Mouse (Mus musculus) cerebellum, postnatal 14 days (tissue): Measurements from ENCODE around the gene Csk.

Experiments
- DNase-seq, 2 experiments: peaks; one replicate each; pipeline ENCODE4 v3.0.0; 2021; ENCODE audit warnings: mixed read lengths in 2 of 2

Gene Csk

GRCm38 (mm10) chr9:57653283-57653682 lies at the start of gene Csk:
TSS of gene Csk (minus strand) at chr9:57653631.
- DNase-seq: no peak

- DNase-seq: no peak
Measured at GRCm38 (mm10) chr9:57698466-57699150, 45.2 kb upstream of the Csk start.

GRCm38 (mm10) chr9:57697380-57697779 lies 43.9 kb upstream of the Csk start:
- DNase-seq: no peak

- DNase-seq: peak; percentile 74 to 82
Measured at GRCm38 (mm10) chr9:57696380-57697285, 43.2 kb upstream of the Csk start.

- DNase-seq: no peak
Measured at GRCm38 (mm10) chr9:57694108-57694507, 40.7 kb upstream of the Csk start.

- DNase-seq: no peak
Measured at GRCm38 (mm10) chr9:57688606-57689005, 35.2 kb upstream of the Csk start.

GRCm38 (mm10) chr9:57688158-57688557 lies 34.7 kb upstream of the Csk start:
- peak in 1 of 2 experiments; percentile 22 for DNase-seq

- no peak for DNase-seq
Measured at GRCm38 (mm10) chr9:57687751-57688150, 34.3 kb upstream of the Csk start, which contains the start of gene Cyp1a1. TSS of gene Cyp1a1 (plus strand) at chr9:57687928.

GRCm38 (mm10) chr9:57686011-57686410 lies 32.6 kb upstream of the Csk start:
- DNase-seq: no peak

- no peak for DNase-seq
Measured at GRCm38 (mm10) chr9:57683520-57683919, 30.1 kb upstream of the Csk start, which contains the start of gene Cyp1a2. TSS of gene Cyp1a2 (minus strand) at chr9:57683703.

- no peak for DNase-seq
Measured at GRCm38 (mm10) chr9:57681411-57681810, 28.0 kb upstream of the Csk start.

GRCm38 (mm10) chr9:57671500-57671899 lies 18.1 kb upstream of the Csk start:
- DNase-seq: no peak

GRCm38 (mm10) chr9:57671037-57671436 lies 17.6 kb upstream of the Csk start:
- DNase-seq: no peak

- no peak for DNase-seq
Measured at GRCm38 (mm10) chr9:57669566-57669965, 16.1 kb upstream of the Csk start.

GRCm38 (mm10) chr9:57668277-57668676 lies 14.8 kb upstream of the Csk start:
- DNase-seq: no peak

- no peak for DNase-seq
Measured at GRCm38 (mm10) chr9:57667817-57668216, 14.4 kb upstream of the Csk start.

GRCm38 (mm10) chr9:57667136-57667535 lies 13.7 kb upstream of the Csk start:
- no peak for DNase-seq

GRCm38 (mm10) chr9:57666536-57666935 lies 13.1 kb upstream of the Csk start:
- no peak for DNase-seq

GRCm38 (mm10) chr9:57664616-57665015 lies 11.2 kb upstream of the Csk start:
- DNase-seq: no peak

- DNase-seq: peak in 1 of 2 experiments; percentile 2
Measured at GRCm38 (mm10) chr9:57661552-57661951, 8.1 kb upstream of the Csk start.

- DNase-seq: no peak
Measured at GRCm38 (mm10) chr9:57660501-57660900, 7.1 kb upstream of the Csk start.

- DNase-seq: peak; percentile 85 to 87
Measured at GRCm38 (mm10) chr9:57659774-57660173, 6.3 kb upstream of the Csk start.

- no peak for DNase-seq
Measured at GRCm38 (mm10) chr9:57658970-57659369, 5.5 kb upstream of the Csk start.

- peak; percentile 15 to 54 for DNase-seq
Measured at GRCm38 (mm10) chr9:57657843-57658242, 4.4 kb upstream of the Csk start.
